Mouse (Mus musculus) midbrain, embryonic 15.5 days (tissue): Measurements from ENCODE around the gene Crabp2. TPM values are rescaled to one million over a fixed set of nuclear protein-coding genes. Genes with fewer than 3 reads are reported as not detected.

Experiments
- ATAC-seq: fragments of 200-750 bp; cut with Nextera tagmentation; replicated peaks from 2 replicates; pipeline ENCODE4 v1.8.0; 2017; ENCODE audit warnings: moderate TSS enrichment
- H3K27ac ChIP-seq: fragments of 300-500 bp; sonication (generic); 2 replicates; pipeline ENCODE4 v1.5.1; 2015; ENCODE audit warnings: mild to moderate bottlenecking, inconsistent platforms
- H3K27me3 ChIP-seq: fragments of 300-500 bp; sonication (generic); replicated peaks from 2 replicates; pipeline ENCODE4 v1.6.1; 2015; ENCODE audit warnings: inconsistent platforms
- H3K36me3 ChIP-seq: fragments of 300-500 bp; sonication (generic); replicated peaks from 2 replicates; pipeline ENCODE4 v1.6.1; 2015; ENCODE audit warnings: inconsistent platforms
- H3K4me1 ChIP-seq: fragments of 300-500 bp; sonication (generic); 2 replicates; pipeline ENCODE4 v1.6.1; 2015; ENCODE audit warnings: inconsistent platforms
- H3K4me2 ChIP-seq: fragments of 300-500 bp; sonication (generic); 2 replicates; pipeline ENCODE4 v1.6.1; 2015; ENCODE audit warnings: inconsistent platforms, mild to moderate bottlenecking, moderate library complexity
- H3K4me3 ChIP-seq: fragments of 300-500 bp; sonication (generic); 2 replicates; pipeline ENCODE4 v1.5.1; 2015; ENCODE audit warnings: mild to moderate bottlenecking, inconsistent platforms
- H3K9ac ChIP-seq: fragments of 300-500 bp; sonication (generic); 2 replicates; pipeline ENCODE4 v1.6.1; 2015; ENCODE audit warnings: mild to moderate bottlenecking, inconsistent platforms
- H3K9me3 ChIP-seq: fragments of 300-500 bp; sonication (generic); 2 replicates; pipeline ENCODE4 v1.6.1; 2016; ENCODE audit warnings: inconsistent platforms
- WGBS: fragments of 180-500 bp; shearing (Covaris S2); methylation state at CpG from one replicate; pipeline ENCODE4 v1.1.7; 2015; ENCODE audit warnings: mixed read lengths; 5-methylcytosine and 5-hydroxymethylcytosine counted together
- polyA plus RNA-seq: library from polyadenylated mRNA; unstranded; fragments of >200 nt; fragmentation: Nextera tagmentation; extraction: Ambion mirVana; gene quantifications from 2 replicates; pipeline ENCODE4 v1.2.1, GENCODE M21; 2015

Crabp2 gene
- polyA plus RNA-seq, 1 experiment from 2014 or later: 44.8 TPM

DNA sequence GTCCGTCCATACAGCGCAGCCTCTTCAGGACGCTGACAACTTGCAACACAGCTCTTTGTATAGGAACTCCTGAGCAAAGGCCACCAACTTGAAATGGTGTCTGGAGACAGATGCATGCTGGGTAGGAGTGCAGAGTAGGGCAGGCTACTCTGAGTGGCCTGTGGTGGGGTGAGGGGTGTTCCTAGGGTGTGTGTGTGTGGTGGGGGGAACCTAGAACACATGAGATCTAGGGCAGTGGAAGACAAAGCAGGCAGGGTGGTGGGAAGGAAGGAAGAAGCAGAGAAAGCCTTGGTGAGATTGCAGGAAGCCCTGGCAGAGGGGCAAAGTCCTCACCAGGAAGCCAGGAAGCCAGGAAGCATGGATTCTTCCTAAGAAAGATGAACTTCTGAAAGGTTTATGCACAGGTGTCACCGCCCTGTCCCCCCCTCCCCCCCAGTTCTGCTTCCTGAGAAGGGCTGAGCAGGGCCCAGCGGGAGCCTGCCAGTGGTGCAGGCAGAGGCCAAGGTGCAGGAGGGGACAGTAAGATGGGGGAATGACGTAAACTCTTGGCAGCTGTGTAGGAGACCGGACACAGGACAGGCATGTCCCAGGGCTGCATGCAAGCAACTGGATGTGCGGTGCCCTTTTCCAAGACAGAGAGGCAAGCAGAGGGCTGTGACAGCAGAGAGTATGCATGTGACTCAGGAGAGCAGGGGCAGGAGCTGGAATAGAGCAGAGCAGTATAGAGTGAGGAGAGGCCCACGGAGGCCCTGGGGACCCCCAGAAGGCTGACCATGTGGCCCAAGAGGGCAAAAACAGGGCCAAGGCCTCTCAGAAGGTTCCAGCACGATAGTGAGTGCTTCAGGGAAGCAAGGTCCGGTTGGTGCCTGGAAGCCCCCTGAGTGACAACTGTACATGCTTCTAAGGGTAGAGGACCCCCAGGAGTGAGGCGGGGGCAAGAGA is 33.7 kb downstream of the Crabp2 start:
- WGBS: 35% methylated on average over 12 of the region's 12 CpGs
- H3K9ac ChIP-seq: no peak overlapping the region
- peak overlapping the region; percentile 50 for H3K27ac ChIP-seq
- H3K4me1 ChIP-seq: peaks cover 44% of the 10 kb centered on the region
- H3K4me3 ChIP-seq: no peak overlapping the region
- H3K36me3 ChIP-seq: no peaks in the 10 kb centered on the region
- no peak overlapping the region for H3K4me2 ChIP-seq
- ATAC-seq: no peak
- no peaks in the 10 kb centered on the region for H3K27me3 ChIP-seq
- H3K9me3 ChIP-seq: no peaks in the 10 kb centered on the region

DNA sequence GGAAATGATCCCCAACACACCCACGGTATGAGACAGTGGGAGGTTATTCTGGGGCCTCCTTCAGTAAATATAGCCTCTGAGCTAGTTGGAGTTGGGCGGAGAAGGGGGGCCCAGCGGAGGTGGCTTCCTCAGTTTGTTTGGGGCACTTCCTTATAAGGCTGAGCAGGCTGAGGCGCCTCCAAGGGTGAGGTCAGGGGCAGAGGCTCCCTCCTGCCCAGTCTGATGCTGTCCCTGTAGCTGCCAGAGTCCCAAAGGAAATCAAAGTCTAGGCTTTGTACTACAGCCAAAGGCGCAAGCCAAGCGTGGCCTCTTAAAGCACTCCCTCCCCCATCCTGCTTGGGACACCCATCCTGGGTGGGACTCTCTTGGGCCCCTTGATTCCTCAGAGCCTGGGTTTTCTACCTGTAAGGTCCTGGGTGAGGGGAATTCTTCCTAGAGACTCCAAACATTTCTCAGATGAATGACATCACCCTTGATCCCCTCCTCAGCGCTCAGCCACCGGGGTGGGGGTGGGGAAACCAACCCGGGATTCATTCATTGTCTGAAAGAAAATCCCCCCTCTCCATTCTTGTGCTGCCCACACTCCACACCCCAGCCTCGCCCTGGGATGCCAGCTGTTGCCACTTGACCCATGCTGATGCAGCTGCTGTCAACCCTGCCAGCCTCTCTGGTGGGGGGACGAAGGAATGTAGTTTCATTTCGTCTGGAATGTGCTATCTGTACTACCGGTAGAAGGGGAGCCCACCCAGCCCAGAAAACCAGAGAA is 34.6 kb downstream of the Crabp2 start:
- Histone ChIP-seq H3K27ac (peak overlapping the region; percentile 50), H3K4me1 (peaks cover 53% of the 10 kb centered on the region), H3K4me3 (no peak overlapping the region), H3K9ac (peak overlapping the region; percentile 13; the same call in 1 of the 2 replicates), H3K4me2 (peak overlapping the region; percentile 29), H3K27me3 (no peaks in the 10 kb centered on the region), H3K36me3 (no peaks in the 10 kb centered on the region), H3K9me3 (no peaks in the 10 kb centered on the region)
- ATAC-seq: peak; percentile 15; the same call in 1 of the 2 replicates
- 6% methylated on average over 13 of the region's 13 CpGs for WGBS

DNA sequence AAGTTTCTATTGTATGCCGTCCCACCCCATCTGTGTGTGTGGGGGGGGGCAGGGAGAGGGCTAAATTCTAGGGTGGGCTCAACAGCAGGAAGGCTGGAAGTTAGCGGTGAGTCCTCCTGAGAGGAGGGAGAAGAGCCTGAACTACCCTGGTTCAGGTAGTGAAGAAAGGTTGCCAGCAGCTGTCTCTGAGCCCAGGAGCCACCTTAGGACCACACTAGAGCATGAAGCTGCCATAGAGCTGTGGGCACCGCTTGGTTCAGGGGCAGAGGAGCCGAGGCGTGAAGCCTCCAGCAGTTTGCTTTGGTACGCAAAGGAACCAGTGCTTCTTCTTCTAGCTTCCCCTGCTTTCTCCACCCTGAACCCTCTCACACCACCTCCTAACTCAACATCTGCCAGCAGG is 35.2 kb downstream of the Crabp2 start:
- no peaks in the 10 kb centered on the region for H3K36me3 ChIP-seq
- no peak overlapping the region for H3K27ac ChIP-seq
- no peak overlapping the region for H3K4me3 ChIP-seq
- no peaks in the 10 kb centered on the region for H3K9me3 ChIP-seq
- H3K4me1 ChIP-seq: peaks cover 57% of the 10 kb centered on the region
- no peak for ATAC-seq
- H3K27me3 ChIP-seq: 0 out of 2 replicates have a peak, but pooled peaks cover 1% of the 10 kb centered on the region
- WGBS: 45% methylated on average over 6 of the region's 6 CpGs
- H3K4me2 ChIP-seq: peak overlapping the region; percentile 29; the same call in 1 of the 2 replicates
- peak overlapping the region; percentile 13; the same call in 1 of the 2 replicates for H3K9ac ChIP-seq

DNA sequence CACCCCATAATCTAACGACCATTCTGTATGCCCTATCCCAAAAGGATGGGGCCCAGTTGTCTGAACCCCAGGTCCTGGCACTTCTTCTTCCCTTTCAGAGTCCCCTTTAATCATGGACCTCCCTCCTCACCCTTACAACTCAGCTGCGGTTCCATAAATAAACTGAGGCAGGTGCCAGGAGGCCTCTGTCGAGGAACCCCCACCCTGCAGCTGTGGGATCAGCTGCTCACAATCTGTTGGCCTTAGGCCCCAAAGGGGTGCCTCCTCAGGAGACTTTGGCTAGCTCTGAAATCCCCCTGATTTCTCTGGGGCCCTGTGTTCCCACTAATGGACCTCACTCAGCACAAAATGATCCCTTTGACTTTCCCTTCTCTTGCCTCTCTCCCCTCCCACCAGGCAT is 35.6 kb downstream of the Crabp2 start:
- no peak overlapping the region for H3K9ac ChIP-seq
- 0 out of 2 replicates have a peak, but pooled peaks cover 3% of the 10 kb centered on the region for H3K27me3 ChIP-seq
- no peak overlapping the region for H3K27ac ChIP-seq
- H3K36me3 ChIP-seq: no peaks in the 10 kb centered on the region
- no peak overlapping the region for H3K4me2 ChIP-seq
- H3K4me3 ChIP-seq: no peak overlapping the region
- WGBS: 42% methylated on average over 3 of the region's 3 CpGs
- H3K9me3 ChIP-seq: no peaks in the 10 kb centered on the region
- peaks cover 57% of the 10 kb centered on the region for H3K4me1 ChIP-seq
- no peak for ATAC-seq

DNA sequence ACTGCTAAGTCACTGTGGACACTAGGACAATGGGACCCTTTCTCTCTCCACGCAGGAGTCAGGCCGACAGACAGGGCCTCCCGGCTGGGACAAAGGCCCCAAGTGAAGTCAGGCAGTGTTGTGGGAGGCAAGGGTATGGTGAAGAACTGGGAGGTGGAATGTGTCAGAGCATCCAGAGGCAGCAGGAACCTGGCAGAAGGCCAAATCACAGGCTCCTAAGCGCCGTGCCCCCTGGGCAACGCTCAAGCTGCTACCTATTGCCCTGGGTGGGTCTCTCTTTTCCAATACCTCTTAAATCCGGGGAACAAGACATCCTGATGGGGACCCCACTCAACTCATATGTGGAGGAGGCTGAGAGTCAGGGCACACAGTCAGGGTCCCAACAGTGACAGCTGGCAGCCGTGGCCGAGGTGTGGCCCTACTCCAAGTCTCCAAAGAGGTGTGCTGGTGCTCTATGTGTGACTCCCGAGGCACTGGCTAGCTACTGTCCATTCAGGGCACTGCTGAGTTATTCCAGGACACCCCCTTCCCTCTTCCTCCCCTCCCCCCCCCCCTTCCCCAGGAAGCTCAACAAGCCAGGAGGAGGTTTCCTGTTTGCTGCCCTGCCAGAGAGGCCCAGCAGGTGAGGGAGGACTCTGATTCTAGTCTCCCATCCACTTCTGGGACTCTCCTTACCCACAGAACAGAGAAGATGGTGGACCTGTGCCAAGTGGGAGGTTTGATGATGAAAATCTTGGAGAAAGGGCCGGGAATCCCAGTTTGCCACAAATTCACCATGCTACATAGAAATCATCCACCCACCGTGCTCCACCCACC is 37.2 kb downstream of the Crabp2 start:
- no peak overlapping the region for H3K9ac ChIP-seq
- no peak overlapping the region for H3K4me2 ChIP-seq

DNA sequence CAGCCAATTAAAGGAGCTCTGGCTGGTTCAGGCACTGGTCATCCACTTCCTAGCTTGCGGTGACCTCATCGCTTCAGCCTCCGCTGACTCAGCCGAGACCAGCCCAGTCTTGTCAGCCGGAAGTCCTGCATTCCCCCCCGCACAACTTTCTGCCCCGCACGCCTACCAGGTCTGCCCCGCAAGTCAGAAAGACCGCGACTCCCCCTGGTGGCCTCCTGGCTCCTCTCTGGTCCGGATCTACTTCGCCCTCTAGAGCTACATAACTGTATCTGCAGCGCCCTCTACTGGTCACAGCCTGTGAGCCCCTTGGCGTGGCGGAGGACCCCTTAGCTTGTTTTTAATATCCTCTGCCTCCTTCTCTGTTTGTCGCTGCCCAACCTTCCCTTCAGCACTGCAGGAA is 38.4 kb downstream of the Crabp2 start:
- Histone ChIP-seq H3K27ac (peak overlapping the region; percentile 43), H3K4me3 (peak overlapping the region; percentile 41), H3K9ac (peak overlapping the region; percentile 12; the same call in 1 of the 2 replicates), H3K9me3 (no peaks in the 10 kb centered on the region), H3K4me2 (peak overlapping the region; percentile 77), H3K27me3 (peaks cover 15% of the 10 kb centered on the region), H3K36me3 (no peaks in the 10 kb centered on the region), H3K4me1 (peaks cover 54% of the 10 kb centered on the region)
- peak; percentile 79 for ATAC-seq
- WGBS: under 1% methylated on average over 17 of the region's 17 CpGs

More for the DNA sequence above, 37.2 kb downstream of the Crabp2 start:
- Histone ChIP-seq H3K36me3 (no peaks in the 10 kb centered on the region), H3K27me3 (0 out of 2 replicates have a peak, but pooled peaks cover 9% of the 10 kb centered on the region), H3K27ac (peak overlapping the region; percentile 46), H3K4me3 (no peak overlapping the region), H3K9me3 (no peaks in the 10 kb centered on the region), H3K4me1 (peaks cover 57% of the 10 kb centered on the region)
- 24% methylated on average over 12 of the region's 12 CpGs for WGBS
- ATAC-seq: no peak

DNA sequence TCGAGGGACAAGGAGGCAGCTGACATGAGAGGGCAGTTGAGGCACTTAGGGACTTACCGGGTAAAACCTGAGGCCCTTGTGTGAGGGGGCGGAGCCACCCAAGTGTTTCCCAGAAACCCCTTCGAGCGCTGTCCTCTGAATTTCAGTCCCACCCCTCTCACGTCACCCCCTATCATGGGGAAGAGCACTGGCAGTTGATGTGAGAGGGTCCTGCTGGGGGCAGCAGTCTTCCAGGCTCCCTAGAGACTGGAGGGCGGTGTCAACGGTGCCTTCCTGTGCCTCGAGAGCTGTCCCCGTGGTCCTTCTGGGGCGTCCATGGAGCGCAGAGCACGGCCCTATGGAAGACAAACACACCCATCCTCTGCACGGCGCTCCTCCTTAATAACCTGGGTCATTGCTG is 39.2 kb downstream of the Crabp2 start:
- no peaks in the 10 kb centered on the region for H3K36me3 ChIP-seq
- peaks cover 47% of the 10 kb centered on the region for H3K4me1 ChIP-seq
- no peaks in the 10 kb centered on the region for H3K9me3 ChIP-seq
- peak; percentile 84 for ATAC-seq
- under 1% methylated on average over 15 of the region's 15 CpGs for WGBS
- H3K4me3 ChIP-seq: peak overlapping the region; percentile 41
- peak overlapping the region; percentile 43 for H3K27ac ChIP-seq
- peak overlapping the region; percentile 77 for H3K4me2 ChIP-seq
- peak overlapping the region; percentile 43 for H3K9ac ChIP-seq
- peaks cover 20% of the 10 kb centered on the region for H3K27me3 ChIP-seq

DNA sequence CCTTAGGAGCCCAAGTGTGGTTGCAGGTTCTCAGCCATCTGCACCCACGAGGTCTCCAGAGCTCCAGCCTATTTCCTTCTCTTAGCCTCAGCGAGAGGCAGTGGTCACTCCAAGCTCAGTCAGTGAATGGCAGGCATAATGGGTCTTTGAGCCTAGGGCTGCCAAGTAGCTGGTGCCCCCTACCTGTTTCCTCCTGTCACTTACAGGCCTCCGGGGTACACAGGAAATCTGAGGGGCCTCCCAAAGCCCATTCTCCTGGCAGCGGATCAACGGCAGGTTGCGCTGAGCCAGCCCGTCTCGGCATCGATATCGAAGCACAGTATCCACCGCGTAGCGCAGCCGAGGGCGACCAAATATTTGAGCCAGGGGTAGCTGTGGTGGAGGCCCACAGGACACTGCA is 39.6 kb downstream of the Crabp2 start:
- 8% methylated on average over 15 of the region's 15 CpGs for WGBS
- peak overlapping the region; percentile 77 for H3K4me2 ChIP-seq
- H3K27ac ChIP-seq: peak overlapping the region; percentile 43
- peak overlapping the region; percentile 41 for H3K4me3 ChIP-seq
- H3K9me3 ChIP-seq: no peaks in the 10 kb centered on the region
- H3K4me1 ChIP-seq: peaks cover 42% of the 10 kb centered on the region
- H3K9ac ChIP-seq: peak overlapping the region; percentile 43
- peaks cover 21% of the 10 kb centered on the region for H3K27me3 ChIP-seq
- ATAC-seq: peak; percentile 34
- no peaks in the 10 kb centered on the region for H3K36me3 ChIP-seq

DNA sequence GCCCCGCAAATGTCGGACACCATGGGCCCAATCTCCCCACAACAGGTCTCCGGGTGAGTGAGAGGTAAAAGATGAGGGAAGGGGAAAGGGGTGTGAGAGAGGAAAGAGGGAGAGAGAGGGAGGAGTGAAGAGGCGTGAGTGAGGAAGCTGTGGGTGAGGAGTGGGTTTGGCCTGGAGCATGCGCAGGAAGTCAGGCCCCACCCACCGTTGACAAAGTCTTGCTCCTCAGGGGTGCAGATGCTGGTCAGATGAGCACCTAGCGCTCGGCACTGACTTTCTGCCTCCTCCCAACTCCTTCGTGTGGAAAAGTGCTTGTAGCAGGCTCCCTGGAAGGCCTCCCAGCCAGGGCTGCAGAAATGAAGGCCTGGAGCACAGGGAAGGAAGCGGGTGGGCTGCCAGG is 41.5 kb downstream of the Crabp2 start:
- no peak overlapping the region for H3K9ac ChIP-seq
- H3K4me3 ChIP-seq: no peak overlapping the region
- no peak overlapping the region for H3K4me2 ChIP-seq
- no peak for ATAC-seq
- no peaks in the 10 kb centered on the region for H3K9me3 ChIP-seq
- H3K27me3 ChIP-seq: peaks cover 39% of the 10 kb centered on the region
- WGBS: 29% methylated on average over 10 of the region's 10 CpGs
- no peaks in the 10 kb centered on the region for H3K36me3 ChIP-seq
- no peak overlapping the region for H3K27ac ChIP-seq
- peaks cover 29% of the 10 kb centered on the region for H3K4me1 ChIP-seq

DNA sequence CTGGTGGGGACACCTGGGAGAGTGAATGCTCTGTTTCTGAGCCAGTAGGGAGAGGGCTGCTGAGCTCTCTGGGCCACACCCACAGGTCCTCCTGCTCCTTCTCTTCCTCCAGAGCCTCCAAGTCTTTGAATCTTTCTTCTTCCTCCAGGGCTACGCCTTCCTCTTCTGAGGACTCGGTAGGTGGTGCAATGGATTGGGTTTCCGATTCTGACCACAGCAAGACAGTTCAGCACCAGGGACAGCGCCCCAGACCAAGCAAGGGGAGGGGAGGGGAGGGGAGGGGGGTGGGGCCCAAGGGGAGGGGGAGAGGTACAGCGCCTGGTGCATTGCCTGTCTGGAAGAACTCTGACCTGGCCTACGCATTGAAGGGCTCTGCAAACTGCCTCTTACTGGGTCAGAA is 45.0 kb downstream of the Crabp2 start:
- Histone ChIP-seq H3K4me2 (no peak overlapping the region), H3K27me3 (peaks cover 74% of the 10 kb centered on the region), H3K9me3 (no peaks in the 10 kb centered on the region), H3K9ac (no peak overlapping the region), H3K4me1 (peaks cover 13% of the 10 kb centered on the region), H3K36me3 (no peaks in the 10 kb centered on the region), H3K4me3 (no peak overlapping the region), H3K27ac (no peak overlapping the region)
- no peak for ATAC-seq
- 4% methylated on average over 5 of the region's 6 CpGs for WGBS

DNA sequence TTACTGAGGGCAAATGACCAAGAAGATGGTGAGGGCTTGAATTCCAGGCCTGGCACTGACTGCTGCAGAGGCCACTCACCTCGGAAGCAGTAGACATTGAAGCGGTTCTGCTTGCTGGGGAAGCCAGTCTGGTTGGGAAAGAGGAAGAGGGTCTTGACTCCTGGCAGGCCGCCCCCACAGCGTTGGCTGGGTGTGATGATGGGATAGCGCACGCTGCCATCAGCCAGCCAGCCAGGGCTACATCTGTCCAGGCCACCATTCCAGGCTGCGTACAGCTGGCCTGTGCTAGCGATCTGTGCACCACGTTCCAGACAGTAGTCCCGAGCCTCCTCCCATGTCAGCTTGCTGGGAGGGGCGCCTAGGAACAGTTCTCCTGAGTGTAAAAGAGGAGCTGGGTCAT is 46.9 kb downstream of the Crabp2 start:
- Histone ChIP-seq H3K36me3 (no peaks in the 10 kb centered on the region), H3K9me3 (no peaks in the 10 kb centered on the region), H3K4me2 (no peak overlapping the region), H3K4me3 (no peak overlapping the region), H3K9ac (no peak overlapping the region), H3K4me1 (peaks cover 26% of the 10 kb centered on the region), H3K27ac (no peak overlapping the region), H3K27me3 (peaks cover 85% of the 10 kb centered on the region)
- WGBS: 25% methylated on average over 11 of the region's 11 CpGs
- no peak for ATAC-seq
